Mouse (Mus musculus) cerebellum, adult 2 months (tissue): ENCODE data around the gene Gprc5c.

Experiments used
- CTCF ChIP-seq: fragments of 200-500 bp; IDR thresholded peaks from 2 replicates; pipeline ENCODE4 v1.5.1; 2011; ENCODE audit warnings: low read depth, mild to moderate bottlenecking, control low read depth, low read length, moderate library complexity, borderline replicate concordance; ENCODE audit not compliant: insufficient read depth
- POLR2A ChIP-seq: fragments of 200-500 bp; IDR thresholded peaks from 2 replicates; pipeline ENCODE4 v1.6.1; 2011; ENCODE audit warnings: low read length, control low read depth, borderline replicate concordance; ENCODE audit not compliant: insufficient read depth

- TF ChIP-seq CTCF (no peak), POLR2A (no peak)
Observed at GRCm38 (mm10) chr11:114818185-114818584, 32.8 kb upstream of the Gprc5c start.
